Mouse (Mus musculus): ENCODE measurements at regions not wholly inside any gene's neighbourhood (a gene's known extent, or its start where the extent isn't known, plus 50 kb on each side); places are given as distances from the start of the nearest gene placed in this dataset.

GRCm38 (mm10) chr4:55874875-55875274 lies 342.6 kb upstream of the Klf4 start:
- H3K27me3 ChIP-seq (replicated peaks; ENCODE audit: control insufficient read depth, insufficient read depth, low read length): no peaks in the 10 kb centered on the region
- no peak overlapping the region for H3K4me2 ChIP-seq (ENCODE audit: low read length)
- H3K4me1 ChIP-seq (ENCODE audit: control insufficient read depth, insufficient read depth, low read depth, low read length): no peaks in the 10 kb centered on the region
- H3K9me3 ChIP-seq (ENCODE audit: control insufficient read depth, low read length): no peaks in the 10 kb centered on the region
- no peak overlapping the region for H3K4me3 ChIP-seq (ENCODE audit: low read length)
- 0 out of 2 replicates have a peak, but pooled peaks have one; percentile 9 for ATAC-seq
- H3K9ac ChIP-seq (ENCODE audit: low read depth, low read length): no peak overlapping the region
- H3K36me3 ChIP-seq (ENCODE audit: control insufficient read depth, insufficient read depth, low read length): no peaks in the 10 kb centered on the region
- no peak overlapping the region for H3K27ac ChIP-seq (ENCODE audit: low read depth, low read length)
- 73% methylated on average over 7 of the region's 7 CpGs for WGBS

- H3K36me3 ChIP-seq (ENCODE audit: control insufficient read depth, insufficient read depth, low read length): no peaks in the 10 kb centered on the region
- H3K27ac ChIP-seq (ENCODE audit: low read depth, low read length): no peak overlapping the region
- no peak for ATAC-seq
- H3K4me3 ChIP-seq (ENCODE audit: low read length): no peak overlapping the region
- H3K27me3 ChIP-seq (replicated peaks; ENCODE audit: control insufficient read depth, insufficient read depth, low read length): no peaks in the 10 kb centered on the region
- no peaks in the 10 kb centered on the region for H3K9me3 ChIP-seq (ENCODE audit: control insufficient read depth, low read length)
- WGBS: 90% methylated on average over 4 of the region's 4 CpGs
- H3K4me2 ChIP-seq (ENCODE audit: low read length): no peak overlapping the region
- no peak overlapping the region for H3K9ac ChIP-seq (ENCODE audit: low read depth, low read length)
- no peaks in the 10 kb centered on the region for H3K4me1 ChIP-seq (ENCODE audit: control insufficient read depth, insufficient read depth, low read depth, low read length)
Measured at GRCm38 (mm10) chr4:55874276-55874675, 342.0 kb upstream of the Klf4 start.

DNA sequence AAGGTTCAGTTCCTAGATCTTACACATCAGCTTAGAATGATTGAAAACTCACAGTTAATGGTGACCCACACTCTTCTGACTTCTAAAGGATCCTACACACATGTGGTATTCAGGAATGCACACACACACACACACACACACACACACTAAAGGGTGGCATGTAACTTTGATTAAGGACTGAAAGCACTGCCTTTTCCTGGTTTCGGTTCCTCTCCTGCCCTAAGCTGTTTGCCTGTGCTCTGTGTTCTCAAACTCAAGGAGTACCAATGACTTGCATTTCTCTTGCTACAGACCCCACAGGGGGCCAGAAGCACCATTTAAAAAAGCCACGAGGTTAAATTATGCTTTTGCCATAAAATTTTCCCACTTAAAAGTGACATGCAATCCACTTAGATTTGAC lies 327.8 kb upstream of the Klf4 start:
- Histone ChIP-seq H3K9me3 (ENCODE audit: control insufficient read depth, low read length) (no peaks in the 10 kb centered on the region), H3K27ac (ENCODE audit: low read depth, low read length) (no peak overlapping the region), H3K36me3 (ENCODE audit: control insufficient read depth, insufficient read depth, low read length) (no peaks in the 10 kb centered on the region), H3K4me3 (ENCODE audit: low read length) (no peak overlapping the region), H3K27me3 (replicated peaks; ENCODE audit: control insufficient read depth, insufficient read depth, low read length) (no peaks in the 10 kb centered on the region), H3K4me2 (ENCODE audit: low read length) (no peak overlapping the region), H3K9ac (ENCODE audit: low read depth, low read length) (no peak overlapping the region), H3K4me1 (ENCODE audit: control insufficient read depth, insufficient read depth, low read depth, low read length) (no peaks in the 10 kb centered on the region)
- ATAC-seq: no peak
- 73% methylated on average over 2 of the region's 2 CpGs for WGBS

DNA sequence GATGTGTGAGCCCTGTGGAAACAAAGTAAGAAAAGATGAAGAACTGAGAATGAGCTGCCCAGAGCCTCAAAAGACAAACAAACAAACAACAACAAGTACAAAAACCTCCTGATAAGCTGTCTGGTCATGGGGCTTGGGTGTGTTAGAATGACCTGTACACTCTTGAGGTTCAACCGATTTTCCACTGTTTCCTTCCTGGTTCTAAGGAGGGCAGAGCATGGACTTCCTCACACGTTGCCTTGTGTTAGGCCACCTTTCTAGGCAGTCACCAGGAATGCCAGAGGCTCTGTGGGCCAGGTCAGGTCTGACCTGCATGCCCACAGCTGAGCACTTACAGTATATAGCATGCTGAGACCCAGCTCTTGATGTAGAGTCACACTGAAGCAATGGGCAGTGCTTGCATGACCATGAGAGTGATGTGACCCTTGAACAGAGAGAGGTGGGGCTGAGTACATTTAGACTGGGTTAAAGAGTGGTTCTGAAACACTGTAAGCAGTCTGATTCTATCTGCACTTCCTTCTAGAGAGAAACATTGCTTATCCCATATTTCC lies 327.0 kb upstream of the Klf4 start:
- H3K4me2 ChIP-seq (ENCODE audit: low read length): no peak overlapping the region
- no peak for ATAC-seq
- no peaks in the 10 kb centered on the region for H3K36me3 ChIP-seq (ENCODE audit: control insufficient read depth, insufficient read depth, low read length)
- WGBS: 85% methylated on average over 2 of the region's 2 CpGs
- H3K9ac ChIP-seq (ENCODE audit: low read depth, low read length): no peak overlapping the region
- H3K4me1 ChIP-seq (ENCODE audit: control insufficient read depth, insufficient read depth, low read depth, low read length): no peaks in the 10 kb centered on the region
- no peaks in the 10 kb centered on the region for H3K27me3 ChIP-seq (replicated peaks; ENCODE audit: control insufficient read depth, insufficient read depth, low read length)
- no peak overlapping the region for H3K4me3 ChIP-seq (ENCODE audit: low read length)
- no peak overlapping the region for H3K27ac ChIP-seq (ENCODE audit: low read depth, low read length)
- no peaks in the 10 kb centered on the region for H3K9me3 ChIP-seq (ENCODE audit: control insufficient read depth, low read length)

DNA sequence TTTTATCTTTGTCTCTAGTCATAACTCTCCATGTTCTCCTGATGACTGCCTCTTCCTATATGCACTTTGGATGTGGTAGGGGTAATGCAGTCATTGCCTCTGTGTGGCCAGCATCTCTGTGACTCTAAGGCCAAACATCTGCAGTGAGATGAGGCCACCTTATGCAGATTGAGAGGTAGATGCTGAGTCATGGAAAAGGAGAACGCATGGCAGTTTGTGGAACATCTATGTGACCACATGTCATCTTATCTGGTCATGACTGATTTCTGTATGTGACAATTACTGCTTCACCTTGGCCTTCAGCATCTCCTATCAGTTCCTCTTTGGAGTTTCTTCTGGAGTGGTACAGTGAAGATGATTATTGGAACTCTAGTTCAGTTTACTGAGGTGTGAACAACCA lies 319.2 kb upstream of the Klf4 start:
- Histone ChIP-seq H3K4me3 (ENCODE audit: low read length) (no peak overlapping the region), H3K4me2 (ENCODE audit: low read length) (no peak overlapping the region), H3K27ac (ENCODE audit: low read depth, low read length) (no peak overlapping the region), H3K9ac (ENCODE audit: low read depth, low read length) (no peak overlapping the region), H3K9me3 (ENCODE audit: control insufficient read depth, low read length) (no peaks in the 10 kb centered on the region), H3K27me3 (replicated peaks; ENCODE audit: control insufficient read depth, insufficient read depth, low read length) (no peaks in the 10 kb centered on the region), H3K36me3 (ENCODE audit: control insufficient read depth, insufficient read depth, low read length) (no peaks in the 10 kb centered on the region), H3K4me1 (ENCODE audit: control insufficient read depth, insufficient read depth, low read depth, low read length) (no peaks in the 10 kb centered on the region)
- 88% methylated on average over 1 of the region's 1 CpGs for WGBS
- no peak for ATAC-seq

DNA sequence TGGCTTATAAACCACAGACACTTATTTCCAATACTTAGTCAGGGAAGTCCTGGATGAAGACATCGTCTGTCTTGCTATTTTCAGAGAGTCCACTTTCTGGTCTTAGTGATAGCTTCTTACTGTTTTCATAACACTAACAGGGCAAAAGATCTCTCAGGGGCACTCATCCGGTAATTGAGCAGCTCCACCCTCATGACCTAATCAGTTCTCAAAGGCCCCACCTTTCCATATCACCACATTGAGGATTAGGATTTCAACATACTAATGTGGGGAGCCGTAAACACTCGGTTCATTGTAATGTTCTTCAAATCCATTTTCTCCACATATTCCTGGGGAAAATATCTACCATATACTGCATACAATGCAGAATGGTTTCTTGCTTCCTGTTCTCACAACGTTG lies 318.8 kb upstream of the Klf4 start:
- H3K9ac ChIP-seq (ENCODE audit: low read depth, low read length): no peak overlapping the region
- ATAC-seq: no peak
- no peaks in the 10 kb centered on the region for H3K27me3 ChIP-seq (replicated peaks; ENCODE audit: control insufficient read depth, insufficient read depth, low read length)
- H3K4me1 ChIP-seq (ENCODE audit: control insufficient read depth, insufficient read depth, low read depth, low read length): no peaks in the 10 kb centered on the region
- no peaks in the 10 kb centered on the region for H3K36me3 ChIP-seq (ENCODE audit: control insufficient read depth, insufficient read depth, low read length)
- no peak overlapping the region for H3K4me2 ChIP-seq (ENCODE audit: low read length)
- H3K27ac ChIP-seq (ENCODE audit: low read depth, low read length): no peak overlapping the region
- WGBS: 83% methylated on average over 5 of the region's 5 CpGs
- H3K4me3 ChIP-seq (ENCODE audit: low read length): no peak overlapping the region
- no peaks in the 10 kb centered on the region for H3K9me3 ChIP-seq (ENCODE audit: control insufficient read depth, low read length)

DNA sequence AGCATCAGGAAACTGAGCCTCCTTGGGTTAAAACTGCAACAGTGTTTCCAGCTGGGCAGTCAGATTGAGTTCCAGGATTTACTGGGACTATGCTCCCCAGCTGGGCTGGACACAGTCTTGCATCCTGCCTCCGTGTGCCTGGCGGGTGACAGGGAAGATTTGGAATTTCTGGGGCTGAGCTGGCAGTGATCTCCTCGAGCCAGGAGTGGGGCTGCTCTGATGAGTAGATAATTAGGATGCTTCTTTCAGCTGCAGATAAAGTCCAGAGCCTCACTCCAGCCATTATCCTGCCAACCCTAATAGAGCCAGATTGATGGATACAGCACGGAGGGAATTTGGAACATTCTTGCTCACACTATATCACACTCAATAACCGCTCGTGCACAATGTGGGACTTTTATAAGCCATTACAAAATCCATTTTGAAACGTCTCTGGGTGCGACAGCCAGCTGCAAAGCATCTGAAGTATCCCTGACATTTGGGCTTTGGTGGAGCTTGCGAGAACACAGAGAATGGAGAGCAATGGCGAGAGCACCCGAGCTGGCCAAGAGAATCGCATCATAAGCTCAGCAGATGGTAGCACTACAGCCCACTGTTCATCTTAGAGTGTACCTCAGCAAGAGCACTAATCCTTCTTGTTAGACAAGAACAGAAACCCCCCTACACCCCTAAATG lies 311.6 kb upstream of the Klf4 start:
- H3K36me3 ChIP-seq (ENCODE audit: control insufficient read depth, insufficient read depth, low read length): no peaks in the 10 kb centered on the region
- H3K9ac ChIP-seq (ENCODE audit: low read depth, low read length): no peak overlapping the region
- H3K27ac ChIP-seq (ENCODE audit: low read depth, low read length): peak overlapping the region; percentile 12; the same call in 1 of the 2 replicates
- no peaks in the 10 kb centered on the region for H3K27me3 ChIP-seq (replicated peaks; ENCODE audit: control insufficient read depth, insufficient read depth, low read length)
- no peak overlapping the region for H3K4me2 ChIP-seq (ENCODE audit: low read length)
- no peaks in the 10 kb centered on the region for H3K4me1 ChIP-seq (ENCODE audit: control insufficient read depth, insufficient read depth, low read depth, low read length)
- WGBS: 44% methylated on average over 12 of the region's 12 CpGs
- no peaks in the 10 kb centered on the region for H3K9me3 ChIP-seq (ENCODE audit: control insufficient read depth, low read length)
- peak; percentile 65 for ATAC-seq
- H3K4me3 ChIP-seq (ENCODE audit: low read length): no peak overlapping the region

DNA sequence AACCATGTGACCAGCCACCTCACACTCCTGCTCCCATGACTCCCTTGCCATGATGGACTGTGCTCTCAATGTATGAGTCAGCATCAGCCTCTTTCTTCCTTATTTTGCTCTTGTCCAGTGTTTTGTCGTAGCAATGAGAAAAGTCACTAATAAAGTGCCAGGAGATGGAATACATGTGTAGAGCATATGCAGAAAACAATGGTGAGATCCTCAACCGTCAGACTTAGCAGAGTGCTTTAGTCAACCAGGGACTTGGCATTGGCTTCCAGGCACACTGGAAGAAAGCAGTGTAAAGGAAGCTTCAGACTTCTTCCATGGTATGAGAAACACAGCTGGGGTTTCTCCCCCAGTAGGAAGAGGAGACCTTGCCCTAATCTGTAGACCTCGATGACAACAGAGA lies 306.3 kb upstream of the Klf4 start:
- no peaks in the 10 kb centered on the region for H3K4me1 ChIP-seq (ENCODE audit: control insufficient read depth, insufficient read depth, low read depth, low read length)
- no peaks in the 10 kb centered on the region for H3K36me3 ChIP-seq (ENCODE audit: control insufficient read depth, insufficient read depth, low read length)
- no peak overlapping the region for H3K27ac ChIP-seq (ENCODE audit: low read depth, low read length)
- WGBS: 81% methylated on average over 3 of the region's 3 CpGs
- no peaks in the 10 kb centered on the region for H3K9me3 ChIP-seq (ENCODE audit: control insufficient read depth, low read length)
- no peak overlapping the region for H3K9ac ChIP-seq (ENCODE audit: low read depth, low read length)
- no peak overlapping the region for H3K4me3 ChIP-seq (ENCODE audit: low read length)
- H3K4me2 ChIP-seq (ENCODE audit: low read length): no peak overlapping the region
- no peak for ATAC-seq
- no peaks in the 10 kb centered on the region for H3K27me3 ChIP-seq (replicated peaks; ENCODE audit: control insufficient read depth, insufficient read depth, low read length)

DNA sequence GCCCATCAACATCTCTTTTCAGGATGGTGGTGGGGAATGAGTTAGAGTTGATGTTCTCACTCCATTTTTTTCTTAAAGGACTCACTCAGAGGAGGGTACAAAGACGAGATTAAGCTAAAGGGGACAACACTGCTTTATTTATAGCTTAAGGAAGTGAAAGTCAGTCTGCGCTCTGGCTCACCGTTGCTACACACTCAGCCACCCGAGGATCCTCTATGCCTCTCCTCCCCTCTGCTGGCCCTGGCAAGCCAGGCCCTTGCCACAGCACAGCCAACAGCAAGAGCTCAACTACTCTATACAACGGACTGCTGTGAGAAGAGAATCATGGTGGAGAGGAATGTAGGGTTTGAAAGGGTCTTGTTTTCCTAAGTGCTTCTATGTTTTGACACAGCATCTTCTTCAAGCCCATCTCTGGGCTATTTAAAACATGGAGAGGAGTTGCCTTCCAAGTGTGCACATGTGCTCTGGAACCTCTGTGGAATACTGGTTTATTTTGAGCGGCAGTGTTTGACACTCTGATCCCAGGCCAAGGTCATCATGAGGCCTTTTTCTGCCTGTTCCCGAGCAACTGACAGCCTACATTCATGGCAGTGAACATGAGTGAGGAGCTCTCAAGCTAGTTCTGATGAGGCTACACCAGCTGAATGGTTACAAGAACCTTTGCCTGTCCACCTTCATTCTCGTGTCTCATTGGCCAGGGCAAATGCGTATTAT lies 291.9 kb upstream of the Klf4 start:
- H3K4me2 ChIP-seq (ENCODE audit: low read length): no peak overlapping the region
- WGBS: 90% methylated on average over 9 of the region's 9 CpGs
- no peaks in the 10 kb centered on the region for H3K9me3 ChIP-seq (ENCODE audit: control insufficient read depth, low read length)

More for the DNA sequence above, 291.9 kb upstream of the Klf4 start:
- H3K27ac ChIP-seq (ENCODE audit: low read depth, low read length): no peak overlapping the region
- H3K4me3 ChIP-seq (ENCODE audit: low read length): no peak overlapping the region
- H3K9ac ChIP-seq (ENCODE audit: low read depth, low read length): no peak overlapping the region
- H3K4me1 ChIP-seq (ENCODE audit: control insufficient read depth, insufficient read depth, low read depth, low read length): no peaks in the 10 kb centered on the region
- ATAC-seq: no peak
- H3K27me3 ChIP-seq (replicated peaks; ENCODE audit: control insufficient read depth, insufficient read depth, low read length): no peaks in the 10 kb centered on the region
- H3K36me3 ChIP-seq (ENCODE audit: control insufficient read depth, insufficient read depth, low read length): no peaks in the 10 kb centered on the region

Data from hindbrain, embryonic 16.5 days (tissue).